ENCODE assay signal across 17 mouse cellular contexts in the genomic region with DNA sequence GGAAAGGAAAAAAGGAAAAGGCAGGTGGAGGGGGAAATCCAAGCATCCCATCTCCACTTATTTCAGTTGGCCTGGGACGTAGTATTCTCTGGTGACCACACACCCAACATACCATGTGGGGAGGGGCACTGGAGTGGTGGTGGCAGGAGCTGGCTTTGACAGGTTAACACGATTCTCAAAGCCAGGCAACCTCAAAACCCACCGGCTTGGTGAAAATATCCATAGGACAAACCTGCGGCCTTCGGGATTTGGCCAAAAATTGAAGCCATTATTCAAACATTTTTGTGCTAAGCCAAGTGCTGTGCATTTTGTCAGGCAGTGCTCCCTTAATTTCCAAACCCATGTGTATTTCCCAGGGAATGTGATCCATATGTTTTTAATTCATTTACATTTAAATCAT.
"Had no signal": no experiment of that assay in that cellular context is flagged by ENCODE, and none has a peak within 500 bp of the region (broad histone marks: within the 10 kb centered on the region; RNA-seq: fewer than 3 reads in every experiment).

No protein-coding gene starts in this region.

- H3K9me3 ChIP-seq: midbrain, embryonic 10.5 days; midbrain, embryonic 12.5 days; neural tube, embryonic 13.5 days; neural tube, embryonic 15.5 days; stomach, embryonic 15.5 days had no signal

- H3K9ac ChIP-seq: lung, embryonic 14.5 days; midbrain, embryonic 12.5 days; neural tube, embryonic 13.5 days; neural tube, embryonic 15.5 days; stomach, embryonic 15.5 days had no signal

- H3K4me1 ChIP-seq: midbrain, embryonic 10.5 days; midbrain, embryonic 12.5 days; neural tube, embryonic 13.5 days; neural tube, embryonic 15.5 days; stomach, embryonic 15.5 days had no signal

- ATAC-seq: midbrain, embryonic 16.5 days had no signal

- H3K4me2 ChIP-seq: lung, embryonic 14.5 days; midbrain, embryonic 12.5 days; neural tube, embryonic 13.5 days; neural tube, embryonic 15.5 days; stomach, embryonic 15.5 days had no signal

- DNase-seq: lung, adult 18-20 months; lung, embryonic 14.5 days; lung, postnatal 10 days; lung, postnatal 4 days; midbrain, embryonic 14.5 days; right cerebral cortex, postnatal 14 days; thymus, adult 2 months; thymus, postnatal 25 days; thymus, postnatal 4 days had no signal

- H3K27me3 ChIP-seq: midbrain, embryonic 12.5 days; neural tube, embryonic 13.5 days; neural tube, embryonic 15.5 days; stomach, embryonic 15.5 days had no signal

- H3K4me3 ChIP-seq: midbrain, embryonic 10.5 days; midbrain, embryonic 12.5 days; myocyte; neural tube, embryonic 13.5 days; neural tube, embryonic 15.5 days; stomach, embryonic 15.5 days had no signal

- H3K36me3 ChIP-seq: midbrain, embryonic 10.5 days; midbrain, embryonic 12.5 days; neural tube, embryonic 13.5 days; neural tube, embryonic 15.5 days; stomach, embryonic 15.5 days had no signal

- H3K27ac ChIP-seq: midbrain, embryonic 10.5 days; midbrain, embryonic 12.5 days; neural tube, embryonic 13.5 days; neural tube, embryonic 15.5 days; stomach, embryonic 15.5 days; stomach, postnatal 0 days had no signal
